Mouse (Mus musculus) liver, embryonic 13.5 days (tissue): ENCODE measurements at regions not wholly inside any gene's neighbourhood (a gene's known extent, or its start where the extent isn't known, plus 50 kb on each side); places are given as distances from the start of the nearest gene placed in this dataset.

Experiments used
- ATAC-seq: fragments of 200-750 bp; cut with Nextera tagmentation; 2 replicates; pipeline ENCODE4 v1.8.0; 2017; ENCODE audit warnings: low read depth, mild to moderate bottlenecking, moderate number of reproducible peaks, moderate library complexity
- DNase-seq: peaks from one replicate; pipeline ENCODE4 v3.0.0; 2022
- H3K27ac ChIP-seq: fragments of 300-500 bp; sonication (generic); 2 replicates; pipeline ENCODE4 v1.5.1; 2015; ENCODE audit warnings: moderate library complexity, mild to moderate bottlenecking, inconsistent platforms
- H3K27me3 ChIP-seq: fragments of 300-500 bp; sonication (generic); 2 replicates; pipeline ENCODE4 v1.6.1; 2015; ENCODE audit warnings: mild to moderate bottlenecking, inconsistent platforms
- H3K36me3 ChIP-seq: fragments of 300-500 bp; sonication (generic); 2 replicates; pipeline ENCODE4 v1.6.1; 2015; ENCODE audit warnings: mild to moderate bottlenecking, inconsistent platforms
- H3K4me1 ChIP-seq: fragments of 300-500 bp; sonication (generic); replicated peaks from 2 replicates; pipeline ENCODE4 v1.6.1; 2015; ENCODE audit warnings: inconsistent platforms
- H3K4me2 ChIP-seq: fragments of 300-500 bp; sonication (generic); 2 replicates; pipeline ENCODE4 v1.6.1; 2015; ENCODE audit warnings: inconsistent platforms, mild to moderate bottlenecking, moderate library complexity
- H3K4me3 ChIP-seq: fragments of 300-500 bp; sonication (generic); replicated peaks from 2 replicates; pipeline ENCODE4 v1.5.1; 2015; ENCODE audit warnings: mild to moderate bottlenecking, inconsistent platforms
- H3K9ac ChIP-seq: fragments of 300-500 bp; sonication (generic); 2 replicates; pipeline ENCODE4 v1.6.1; 2015; ENCODE audit warnings: mild to moderate bottlenecking, inconsistent platforms
- H3K9me3 ChIP-seq: fragments of 300-500 bp; sonication (generic); replicated peaks from 2 replicates; pipeline ENCODE4 v1.6.1; 2016; ENCODE audit warnings: inconsistent platforms
- WGBS: fragments of 180-500 bp; shearing (Covaris S2); methylation state at CpG from one replicate; pipeline ENCODE4 v1.1.7; 2015; ENCODE audit not compliant: insufficient replicate concordance; 5-methylcytosine and 5-hydroxymethylcytosine counted together

GRCm38 (mm10) chr10:98354486-98354885, 559.7 kb upstream of the Atp2b1 start:
- no peak overlapping the region for H3K4me3 ChIP-seq
- no peak overlapping the region for H3K4me2 ChIP-seq
- 60% methylated on average over 2 of the region's 2 CpGs for WGBS
- DNase-seq (no peak), ATAC-seq (no peak)
- no peaks in the 10 kb centered on the region for H3K27me3 ChIP-seq
- H3K27ac ChIP-seq, result no peak overlapping the region
- no peaks in the 10 kb centered on the region for H3K36me3 ChIP-seq
- no peak overlapping the region for H3K9ac ChIP-seq
- H3K4me1 ChIP-seq, result no peaks in the 10 kb centered on the region
- no peaks in the 10 kb centered on the region for H3K9me3 ChIP-seq

GRCm38 (mm10) chr10:98364604-98365003, 549.6 kb upstream of the Atp2b1 start:
- H3K4me2 ChIP-seq, result no peak overlapping the region
- WGBS, result 34% methylated on average over 2 of the region's 2 CpGs
- ATAC-seq, result no peak

GRCm38 (mm10) chr10:98372561-98372960, 541.6 kb upstream of the Atp2b1 start:
- Histone ChIP-seq H3K9ac (no peak overlapping the region), H3K4me2 (no peak overlapping the region), H3K9me3 (no peaks in the 10 kb centered on the region), H3K27ac (no peak overlapping the region), H3K4me1 (no peaks in the 10 kb centered on the region), H3K4me3 (no peak overlapping the region), H3K27me3 (no peaks in the 10 kb centered on the region), H3K36me3 (no peaks in the 10 kb centered on the region)
- ATAC-seq (no peak), DNase-seq (no peak)
- 33% methylated on average over 4 of the region's 4 CpGs for WGBS

More at GRCm38 (mm10) chr10:98364604-98365003, 549.6 kb upstream of the Atp2b1 start:
- no peak for DNase-seq
- no peak overlapping the region for H3K4me3 ChIP-seq
- no peak overlapping the region for H3K27ac ChIP-seq
- no peaks in the 10 kb centered on the region for H3K4me1 ChIP-seq
- no peaks in the 10 kb centered on the region for H3K9me3 ChIP-seq
- no peak overlapping the region for H3K9ac ChIP-seq
- no peaks in the 10 kb centered on the region for H3K27me3 ChIP-seq
- no peaks in the 10 kb centered on the region for H3K36me3 ChIP-seq

- ATAC-seq (no peak), DNase-seq (no peak)
- H3K4me3 ChIP-seq, result no peak overlapping the region
- H3K9me3 ChIP-seq, result no peaks in the 10 kb centered on the region
- H3K4me1 ChIP-seq, result no peaks in the 10 kb centered on the region
- H3K4me2 ChIP-seq, result no peak overlapping the region
- no peak overlapping the region for H3K27ac ChIP-seq
- 61% methylated on average over 3 of the region's 3 CpGs for WGBS
- no peaks in the 10 kb centered on the region for H3K36me3 ChIP-seq
- H3K27me3 ChIP-seq, result no peaks in the 10 kb centered on the region
- no peak overlapping the region for H3K9ac ChIP-seq
Measured at GRCm38 (mm10) chr10:98373314-98373713, 540.9 kb upstream of the Atp2b1 start.

- H3K36me3 ChIP-seq, result no peaks in the 10 kb centered on the region
- H3K27me3 ChIP-seq, result no peaks in the 10 kb centered on the region
- no peak overlapping the region for H3K4me3 ChIP-seq
- H3K27ac ChIP-seq, result no peak overlapping the region
- DNase-seq (no peak), ATAC-seq (no peak)
- H3K4me1 ChIP-seq, result no peaks in the 10 kb centered on the region
- no peak overlapping the region for H3K4me2 ChIP-seq
- H3K9ac ChIP-seq, result no peak overlapping the region
- H3K9me3 ChIP-seq, result no peaks in the 10 kb centered on the region
Measured at GRCm38 (mm10) chr10:98374684-98375083, 539.5 kb upstream of the Atp2b1 start.

- H3K27ac ChIP-seq, result no peak overlapping the region
- H3K36me3 ChIP-seq, result no peaks in the 10 kb centered on the region
- ATAC-seq (no peak), DNase-seq (no peak)
- H3K4me1 ChIP-seq, result no peaks in the 10 kb centered on the region
- H3K4me3 ChIP-seq, result no peak overlapping the region
- no peaks in the 10 kb centered on the region for H3K9me3 ChIP-seq
- H3K9ac ChIP-seq, result no peak overlapping the region
- H3K27me3 ChIP-seq, result no peaks in the 10 kb centered on the region
- H3K4me2 ChIP-seq, result no peak overlapping the region
Measured at GRCm38 (mm10) chr10:98388543-98388942, 525.7 kb upstream of the Atp2b1 start.

GRCm38 (mm10) chr10:98399864-98400263, 514.3 kb upstream of the Atp2b1 start:
- H3K9ac ChIP-seq, result no peak overlapping the region
- H3K9me3 ChIP-seq, result no peaks in the 10 kb centered on the region
- H3K4me2 ChIP-seq, result no peak overlapping the region
- H3K36me3 ChIP-seq, result no peaks in the 10 kb centered on the region
- H3K4me3 ChIP-seq, result no peak overlapping the region
- DNase-seq (no peak), ATAC-seq (no peak)
- H3K4me1 ChIP-seq, result no peaks in the 10 kb centered on the region
- H3K27me3 ChIP-seq, result no peaks in the 10 kb centered on the region
- H3K27ac ChIP-seq, result no peak overlapping the region
- 47% methylated on average over 1 of the region's 1 CpGs for WGBS

GRCm38 (mm10) chr10:98417807-98418743, 496.1 kb upstream of the Atp2b1 start:
- ATAC-seq, result no peak
- no peak overlapping the region for H3K9ac ChIP-seq
- no peak overlapping the region for H3K27ac ChIP-seq
- H3K4me1 ChIP-seq, result no peaks in the 10 kb centered on the region
- H3K9me3 ChIP-seq, result no peaks in the 10 kb centered on the region
- H3K27me3 ChIP-seq, result no peaks in the 10 kb centered on the region
- DNase-seq, result no peak
- 63% methylated on average over 16 of the region's 17 CpGs for WGBS
- H3K36me3 ChIP-seq, result no peaks in the 10 kb centered on the region
- no peak overlapping the region for H3K4me3 ChIP-seq
- no peak overlapping the region for H3K4me2 ChIP-seq

GRCm38 (mm10) chr10:98424450-98424849, 489.8 kb upstream of the Atp2b1 start:
- no peak overlapping the region for H3K4me2 ChIP-seq
- no peak overlapping the region for H3K27ac ChIP-seq
- H3K36me3 ChIP-seq, result no peaks in the 10 kb centered on the region
- H3K4me3 ChIP-seq, result no peak overlapping the region
- no peaks in the 10 kb centered on the region for H3K4me1 ChIP-seq
- no peaks in the 10 kb centered on the region for H3K27me3 ChIP-seq
- no peak for ATAC-seq
- no peak for DNase-seq
- 78% methylated on average over 1 of the region's 1 CpGs for WGBS
- H3K9me3 ChIP-seq, result no peaks in the 10 kb centered on the region
- no peak overlapping the region for H3K9ac ChIP-seq

- ATAC-seq, result no peak
- H3K9ac ChIP-seq, result no peak overlapping the region
- H3K36me3 ChIP-seq, result no peaks in the 10 kb centered on the region
Measured at GRCm38 (mm10) chr10:98434974-98435373, 479.2 kb upstream of the Atp2b1 start.

GRCm38 (mm10) chr10:98461538-98461937, 452.7 kb upstream of the Atp2b1 start:
- WGBS, result 60% methylated on average over 2 of the region's 2 CpGs
- no peaks in the 10 kb centered on the region for H3K27me3 ChIP-seq
- no peak overlapping the region for H3K4me3 ChIP-seq
- ATAC-seq, result no peak
- no peak overlapping the region for H3K4me2 ChIP-seq
- H3K27ac ChIP-seq, result no peak overlapping the region
- no peaks in the 10 kb centered on the region for H3K9me3 ChIP-seq
- no peak for DNase-seq
- H3K4me1 ChIP-seq, result no peaks in the 10 kb centered on the region
- no peaks in the 10 kb centered on the region for H3K36me3 ChIP-seq
- no peak overlapping the region for H3K9ac ChIP-seq

More at GRCm38 (mm10) chr10:98434974-98435373, 479.2 kb upstream of the Atp2b1 start:
- DNase-seq, result no peak
- WGBS, result 73% methylated on average over 3 of the region's 3 CpGs
- H3K4me1 ChIP-seq, result no peaks in the 10 kb centered on the region
- H3K27ac ChIP-seq, result no peak overlapping the region
- no peaks in the 10 kb centered on the region for H3K9me3 ChIP-seq
- no peak overlapping the region for H3K4me3 ChIP-seq
- H3K4me2 ChIP-seq, result no peak overlapping the region
- H3K27me3 ChIP-seq, result no peaks in the 10 kb centered on the region

- 55% methylated on average over 3 of the region's 3 CpGs for WGBS
- Histone ChIP-seq H3K27ac (no peak overlapping the region), H3K4me2 (no peak overlapping the region), H3K4me3 (no peak overlapping the region), H3K9ac (no peak overlapping the region), H3K9me3 (no peaks in the 10 kb centered on the region), H3K4me1 (no peaks in the 10 kb centered on the region), H3K36me3 (no peaks in the 10 kb centered on the region), H3K27me3 (no peaks in the 10 kb centered on the region)
- no peak for DNase-seq
- no peak for ATAC-seq
Measured at GRCm38 (mm10) chr10:98474581-98474980, 439.6 kb upstream of the Atp2b1 start.
